Mouse (Mus musculus): ENCODE measurements at regions not wholly inside any gene's neighbourhood (a gene's known extent, or its start where the extent isn't known, plus 50 kb on each side); places are given as distances from the start of the nearest gene placed in this dataset.

DNA sequence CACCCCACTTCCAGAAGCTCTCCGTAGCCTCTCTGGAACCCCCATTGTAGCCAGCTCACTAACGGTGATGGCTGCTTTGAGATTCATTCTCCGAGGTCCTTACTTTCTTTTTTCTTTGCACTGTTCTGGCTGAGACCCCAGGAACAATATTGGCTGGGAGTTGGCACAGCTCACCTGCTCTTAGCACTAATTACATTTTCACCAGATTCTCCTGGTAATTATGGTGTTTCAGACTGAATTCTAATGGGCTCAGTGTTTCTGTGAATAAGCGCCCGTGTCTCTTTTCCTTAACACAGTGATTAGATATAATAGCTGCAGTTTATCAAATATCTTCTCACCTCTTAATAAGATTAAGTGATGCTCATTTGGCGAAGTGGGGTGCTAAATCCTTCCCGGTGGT lies 509.2 kb upstream of the Adamts16 start:
- TF ChIP-seq CTCF (IDR thresholded peaks at IDR 0.05; ENCODE audit: borderline replicate concordance, insufficient read depth, low read depth, low read length), result no peak
- no peak for TF ChIP-seq POLR2A (IDR thresholded peaks at IDR 0.05; ENCODE audit: borderline replicate concordance, insufficient read depth, low read length)
- Histone ChIP-seq H3K27me3 (ENCODE audit: control insufficient read depth, insufficient read depth, low read length) (no peaks in the 10 kb centered on the region; the same call in 1 of the 2 replicates), H3K4me3 (replicated peaks; ENCODE audit: insufficient read depth, low read depth, low read length) (no peak overlapping the region), H3K4me1 (ENCODE audit: control insufficient read depth, insufficient read depth, low read length) (no peaks in the 10 kb centered on the region), H3K27ac (ENCODE audit: insufficient read depth, low read length) (no peak overlapping the region)
- DNase-seq, result no peak
- 72% methylated on average over 7 of the region's 7 CpGs for WGBS

DNA sequence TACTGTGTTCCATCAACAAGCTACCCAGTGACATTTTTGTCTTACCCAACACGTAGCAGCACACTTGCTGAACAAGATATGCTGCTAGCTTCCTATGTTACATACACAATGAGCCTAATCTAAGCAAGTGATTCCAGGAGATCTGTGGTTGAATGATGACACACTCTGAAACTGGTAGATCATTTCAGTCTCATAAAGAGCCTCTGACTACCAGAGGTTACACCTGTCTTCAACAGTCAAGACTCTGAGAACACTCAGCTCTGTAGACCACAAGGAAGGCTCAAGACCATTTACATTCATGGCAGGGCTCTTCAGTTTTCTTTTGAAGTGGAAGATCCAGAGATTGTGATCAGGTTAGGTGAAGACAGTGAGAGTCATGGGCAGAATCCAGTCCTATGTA lies 501.3 kb upstream of the Adamts16 start:
- TF ChIP-seq POLR2A (IDR thresholded peaks at IDR 0.05; ENCODE audit: borderline replicate concordance, insufficient read depth, low read length) (no peak), CTCF (IDR thresholded peaks at IDR 0.05; ENCODE audit: borderline replicate concordance, insufficient read depth, low read depth, low read length) (no peak)
- WGBS, result 90% methylated on average over 1 of the region's 1 CpGs
- Histone ChIP-seq H3K4me3 (replicated peaks; ENCODE audit: insufficient read depth, low read depth, low read length) (no peak overlapping the region), H3K27ac (ENCODE audit: insufficient read depth, low read length) (no peak overlapping the region), H3K27me3 (ENCODE audit: control insufficient read depth, insufficient read depth, low read length) (no peaks in the 10 kb centered on the region), H3K4me1 (ENCODE audit: control insufficient read depth, insufficient read depth, low read length) (no peaks in the 10 kb centered on the region)
- DNase-seq, result no peak

DNA sequence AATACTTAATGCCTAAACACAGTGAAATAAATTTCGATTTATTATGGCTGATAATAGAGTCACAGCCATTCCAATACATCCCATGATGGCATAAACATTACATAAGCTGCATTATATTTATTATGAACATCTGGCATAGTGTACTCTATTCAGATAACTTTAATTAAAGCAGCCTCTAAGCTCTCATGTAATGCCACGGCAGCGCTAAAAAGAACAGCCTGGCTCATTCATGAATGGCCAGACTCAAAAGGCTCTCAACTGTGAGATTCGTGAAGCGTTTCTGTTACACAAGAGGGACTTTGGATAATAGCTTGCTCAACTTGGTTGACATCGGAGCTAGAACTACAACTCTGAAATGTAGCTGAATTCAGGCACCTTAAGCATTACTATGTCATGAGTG lies 497.1 kb upstream of the Adamts16 start:
- TF ChIP-seq CTCF (IDR thresholded peaks at IDR 0.05; ENCODE audit: borderline replicate concordance, insufficient read depth, low read depth, low read length) (no peak), POLR2A (IDR thresholded peaks at IDR 0.05; ENCODE audit: borderline replicate concordance, insufficient read depth, low read length) (no peak)
- 20% methylated on average over 6 of the region's 6 CpGs for WGBS
- DNase-seq, result no peak
- no peak overlapping the region for H3K4me3 ChIP-seq (replicated peaks; ENCODE audit: insufficient read depth, low read depth, low read length)
- H3K27ac ChIP-seq (ENCODE audit: insufficient read depth, low read length), result no peak overlapping the region
- no peaks in the 10 kb centered on the region for H3K4me1 ChIP-seq (ENCODE audit: control insufficient read depth, insufficient read depth, low read length)
- H3K27me3 ChIP-seq (ENCODE audit: control insufficient read depth, insufficient read depth, low read length), result no peaks in the 10 kb centered on the region

- Histone ChIP-seq H3K27me3 (ENCODE audit: control insufficient read depth, insufficient read depth, low read length) (no peaks in the 10 kb centered on the region), H3K4me1 (ENCODE audit: control insufficient read depth, insufficient read depth, low read length) (no peaks in the 10 kb centered on the region), H3K4me3 (replicated peaks; ENCODE audit: insufficient read depth, low read depth, low read length) (no peak overlapping the region), H3K27ac (ENCODE audit: insufficient read depth, low read length) (no peak overlapping the region)
- TF ChIP-seq POLR2A (IDR thresholded peaks at IDR 0.05; ENCODE audit: borderline replicate concordance, insufficient read depth, low read length) (no peak), CTCF (IDR thresholded peaks at IDR 0.05; ENCODE audit: borderline replicate concordance, insufficient read depth, low read depth, low read length) (no peak)
- WGBS, result 87% methylated on average over 4 of the region's 4 CpGs
- no peak for DNase-seq
Observed at GRCm38 (mm10) chr13:71334925-71335324, 493.3 kb upstream of the Adamts16 start.

DNA sequence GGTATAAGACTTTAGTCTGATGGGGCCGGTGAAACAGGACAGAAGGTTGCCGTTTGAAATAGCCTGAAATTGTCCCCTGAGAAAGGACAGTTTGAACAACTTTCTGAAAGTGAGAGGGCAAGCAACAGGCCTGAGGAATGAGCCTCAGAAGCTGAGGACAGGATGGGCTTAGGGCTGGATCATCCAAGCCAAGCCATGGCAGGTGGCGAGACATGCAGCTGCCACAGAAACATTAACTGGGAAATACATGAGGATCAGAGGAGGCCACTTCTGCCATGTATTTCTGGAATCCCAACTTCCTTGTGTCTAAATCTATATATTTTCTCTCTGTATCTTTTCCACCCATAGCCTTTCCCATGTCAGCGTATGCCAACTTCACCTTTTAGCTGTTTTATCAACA lies 491.5 kb upstream of the Adamts16 start:
- Histone ChIP-seq H3K4me3 (replicated peaks; ENCODE audit: insufficient read depth, low read depth, low read length) (no peak overlapping the region), H3K27ac (ENCODE audit: insufficient read depth, low read length) (no peak overlapping the region), H3K4me1 (ENCODE audit: control insufficient read depth, insufficient read depth, low read length) (no peaks in the 10 kb centered on the region), H3K27me3 (ENCODE audit: control insufficient read depth, insufficient read depth, low read length) (no peaks in the 10 kb centered on the region)
- 41% methylated on average over 4 of the region's 4 CpGs for WGBS
- no peak for DNase-seq
- TF ChIP-seq CTCF (IDR thresholded peaks at IDR 0.05; ENCODE audit: borderline replicate concordance, insufficient read depth, low read depth, low read length) (no peak), POLR2A (IDR thresholded peaks at IDR 0.05; ENCODE audit: borderline replicate concordance, insufficient read depth, low read length) (no peak)

DNA sequence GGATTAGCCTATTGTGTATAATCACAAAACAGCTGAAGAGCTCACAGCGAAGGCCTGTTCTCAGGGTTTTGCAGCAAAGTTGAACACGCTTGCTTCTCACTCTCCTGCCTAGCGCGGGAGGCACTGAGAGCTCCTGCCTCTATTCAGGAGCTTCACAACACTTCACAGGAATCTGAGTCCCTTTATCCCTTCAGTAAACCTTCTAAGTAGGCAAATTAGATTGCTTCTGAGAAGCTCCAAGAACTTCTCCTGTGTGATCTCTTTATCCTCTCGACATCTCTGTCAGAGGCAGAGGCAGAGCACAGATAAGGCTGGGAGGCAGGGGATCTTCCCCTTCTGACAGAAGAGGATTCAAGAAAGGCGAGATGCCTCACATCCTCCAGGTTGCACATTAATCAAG lies 488.7 kb upstream of the Adamts16 start:
- H3K27me3 ChIP-seq (ENCODE audit: control insufficient read depth, insufficient read depth, low read length), result no peaks in the 10 kb centered on the region
- no peak for TF ChIP-seq CTCF (IDR thresholded peaks at IDR 0.05; ENCODE audit: borderline replicate concordance, insufficient read depth, low read depth, low read length)
- no peak for TF ChIP-seq POLR2A (IDR thresholded peaks at IDR 0.05; ENCODE audit: borderline replicate concordance, insufficient read depth, low read length)
- 48% methylated on average over 6 of the region's 6 CpGs for WGBS
- no peak overlapping the region for H3K4me3 ChIP-seq (replicated peaks; ENCODE audit: insufficient read depth, low read depth, low read length)
- H3K27ac ChIP-seq (ENCODE audit: insufficient read depth, low read length), result no peak overlapping the region
- H3K4me1 ChIP-seq (ENCODE audit: control insufficient read depth, insufficient read depth, low read length), result no peaks in the 10 kb centered on the region
- DNase-seq, result no peak

DNA sequence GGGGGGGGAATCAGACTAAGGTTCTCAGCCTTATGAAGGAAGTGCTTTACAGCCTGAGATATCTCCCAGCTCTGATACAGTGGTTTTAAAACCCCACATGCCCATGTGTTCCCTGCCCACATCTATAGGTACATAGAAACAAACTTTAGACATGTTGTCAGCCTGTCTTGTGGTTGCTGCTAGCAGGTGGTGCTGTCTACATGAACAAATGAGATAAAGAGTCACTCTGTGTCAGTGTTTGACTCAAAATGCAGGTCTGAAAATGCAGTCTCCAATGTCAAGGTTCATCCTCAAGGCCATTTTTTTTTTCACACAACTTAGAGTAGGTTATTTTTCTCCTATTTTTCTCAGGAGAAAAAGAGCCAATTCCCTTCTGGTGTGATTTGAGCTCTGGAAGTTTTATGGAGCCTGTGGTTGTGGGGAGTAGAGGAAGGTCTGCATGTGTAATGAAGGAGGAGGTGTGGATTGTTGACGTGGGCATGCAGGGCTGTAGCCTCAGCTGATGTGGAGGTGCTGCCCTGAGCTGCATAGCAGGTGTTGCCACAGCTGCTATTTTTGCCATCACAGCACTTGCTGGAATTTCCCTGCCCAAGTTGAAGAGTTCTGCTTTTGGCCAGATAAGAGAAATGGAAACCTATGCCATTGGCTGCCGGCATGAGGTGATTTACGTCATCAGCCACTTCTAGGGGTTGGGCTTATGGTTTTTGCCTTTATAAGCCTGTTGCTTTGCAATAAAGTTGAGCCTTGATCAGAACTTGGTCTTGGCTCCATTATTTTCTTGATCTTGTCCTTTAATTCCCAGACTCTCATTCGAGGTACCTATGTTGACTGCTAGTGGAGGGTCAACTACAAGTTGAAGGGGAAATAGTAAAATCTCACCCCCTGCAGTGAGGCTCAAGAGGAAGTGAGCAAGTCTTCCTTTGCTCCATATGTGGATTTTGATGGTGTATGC lies 486.5 kb upstream of the Adamts16 start:
- H3K4me1 ChIP-seq (ENCODE audit: control insufficient read depth, insufficient read depth, low read length), result no peaks in the 10 kb centered on the region
- WGBS, result 76% methylated on average over 4 of the region's 4 CpGs

DNA sequence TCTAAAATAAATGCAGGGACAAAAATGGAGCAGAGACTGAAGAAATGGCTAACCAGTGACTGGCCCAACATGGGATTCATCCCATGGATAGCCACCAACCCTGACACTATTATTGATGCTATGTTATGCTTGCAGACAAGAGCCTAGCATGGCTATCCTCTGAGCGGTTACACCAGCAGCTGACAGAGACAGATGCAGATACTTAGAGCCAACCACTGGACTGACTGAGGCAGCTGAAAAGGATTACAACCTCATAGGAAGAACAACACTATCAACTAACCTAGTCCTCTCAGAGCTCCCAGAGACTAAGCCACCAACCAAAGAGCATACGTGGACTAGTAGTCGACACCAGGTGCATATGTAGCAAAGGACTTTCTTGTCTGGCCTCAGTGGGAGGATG lies 478.9 kb upstream of the Adamts16 start:
- DNase-seq, result no peak
- no peaks in the 10 kb centered on the region for H3K27me3 ChIP-seq (ENCODE audit: control insufficient read depth, insufficient read depth, low read length)
- no peaks in the 10 kb centered on the region for H3K4me1 ChIP-seq (ENCODE audit: control insufficient read depth, insufficient read depth, low read length)
- no peak for TF ChIP-seq CTCF (IDR thresholded peaks at IDR 0.05; ENCODE audit: borderline replicate concordance, insufficient read depth, low read depth, low read length)
- TF ChIP-seq POLR2A (IDR thresholded peaks at IDR 0.05; ENCODE audit: borderline replicate concordance, insufficient read depth, low read length), result no peak
- WGBS, result 83% methylated on average over 3 of the region's 3 CpGs
- no peak overlapping the region for H3K4me3 ChIP-seq (replicated peaks; ENCODE audit: insufficient read depth, low read depth, low read length)
- no peak overlapping the region for H3K27ac ChIP-seq (ENCODE audit: insufficient read depth, low read length)

More for the DNA sequence above, 486.5 kb upstream of the Adamts16 start:
- no peak for DNase-seq
- Histone ChIP-seq H3K27ac (ENCODE audit: insufficient read depth, low read length) (no peak overlapping the region), H3K27me3 (ENCODE audit: control insufficient read depth, insufficient read depth, low read length) (no peaks in the 10 kb centered on the region), H3K4me3 (replicated peaks; ENCODE audit: insufficient read depth, low read depth, low read length) (no peak overlapping the region)
- TF ChIP-seq CTCF (IDR thresholded peaks at IDR 0.05; ENCODE audit: borderline replicate concordance, insufficient read depth, low read depth, low read length) (no peak), POLR2A (IDR thresholded peaks at IDR 0.05; ENCODE audit: borderline replicate concordance, insufficient read depth, low read length) (no peak)
